Mouse (Mus musculus) embryo, embryonic 10 days (tissue): Measurements from ENCODE around the gene Tnfsf9.

Source experiments
- DNase-seq: peaks from one replicate; pipeline ENCODE4 v3.0.0-alpha.2; 2015; ENCODE audit warnings: low spot score

The Tnfsf9 gene

GRCm38 (mm10) chr17:57105181-57106034 lies at the start of gene Tnfsf9:
Gene Tnfsf9, plus strand, starts transcription at chr17:57105325.
- DNase-seq, result peak; percentile 72

DNA sequence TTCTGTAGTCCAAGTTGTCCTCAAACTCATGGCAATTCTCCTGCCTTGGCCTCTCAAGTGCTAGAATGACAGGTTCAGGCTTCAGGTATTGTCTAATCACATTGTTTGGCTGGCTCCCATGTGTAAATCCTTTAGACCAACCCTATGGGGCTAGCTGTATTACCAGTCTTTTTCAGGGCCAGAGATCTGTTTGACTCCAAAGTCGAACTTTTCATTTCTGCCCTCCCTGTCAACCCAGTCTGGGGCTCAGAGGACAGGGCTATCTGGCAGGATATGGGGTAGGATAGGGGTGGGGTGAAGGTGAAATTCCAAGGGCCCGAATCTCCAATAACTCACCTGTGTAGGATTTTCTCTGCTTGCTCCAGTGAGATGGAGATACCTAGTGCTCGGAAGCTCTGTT lies 48.9 kb upstream of the Tnfsf9 start:
- DNase-seq, result no peak

GRCm38 (mm10) chr17:57058891-57059485 lies 46.1 kb upstream of the Tnfsf9 start, which contains the start of gene Crb3:
Gene Crb3, plus strand, starts transcription at chr17:57059105.
- no peak for DNase-seq

GRCm38 (mm10) chr17:57059486-57059977 lies 45.6 kb upstream of the Tnfsf9 start, which contains the start of gene Slc25a23:
Gene Slc25a23, minus strand, starts transcription at chr17:57059863.
- DNase-seq, result peak; percentile 88

DNA sequence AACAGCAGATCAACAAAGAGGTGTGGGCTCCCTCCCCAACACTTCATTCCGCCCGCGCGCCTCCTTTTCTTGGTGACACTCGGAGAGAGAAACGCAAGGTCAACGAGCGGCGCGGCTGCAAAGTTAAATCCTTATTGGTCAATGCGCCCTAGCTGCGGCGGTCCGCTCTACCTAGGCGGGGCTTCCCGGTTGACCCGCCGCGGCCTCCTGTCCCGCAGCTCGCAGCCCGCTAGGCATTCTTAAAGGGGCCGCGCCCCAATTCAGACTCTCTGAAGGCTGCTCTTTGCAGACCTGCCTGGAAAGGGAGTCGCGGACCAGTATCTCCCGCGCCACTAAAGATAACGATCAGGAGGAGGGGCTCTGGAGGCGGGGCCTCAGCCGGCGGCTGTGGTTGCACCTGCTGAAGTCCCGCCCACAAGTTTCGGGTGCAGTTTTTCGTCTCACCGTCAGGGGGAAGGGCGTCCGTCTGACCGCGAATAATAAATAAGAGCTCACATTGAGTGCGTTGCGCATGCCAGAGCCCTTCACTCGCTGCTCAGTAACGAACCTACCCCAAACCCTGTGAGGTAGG lies 44.8 kb upstream of the Tnfsf9 start:
- DNase-seq, result peak; percentile 96

- no peak for DNase-seq
Observed at GRCm38 (mm10) chr17:57061069-57061468, 44.1 kb upstream of the Tnfsf9 start.

- DNase-seq, result peak; percentile 27
Observed at GRCm38 (mm10) chr17:57062011-57062521, 43.1 kb upstream of the Tnfsf9 start.

DNA sequence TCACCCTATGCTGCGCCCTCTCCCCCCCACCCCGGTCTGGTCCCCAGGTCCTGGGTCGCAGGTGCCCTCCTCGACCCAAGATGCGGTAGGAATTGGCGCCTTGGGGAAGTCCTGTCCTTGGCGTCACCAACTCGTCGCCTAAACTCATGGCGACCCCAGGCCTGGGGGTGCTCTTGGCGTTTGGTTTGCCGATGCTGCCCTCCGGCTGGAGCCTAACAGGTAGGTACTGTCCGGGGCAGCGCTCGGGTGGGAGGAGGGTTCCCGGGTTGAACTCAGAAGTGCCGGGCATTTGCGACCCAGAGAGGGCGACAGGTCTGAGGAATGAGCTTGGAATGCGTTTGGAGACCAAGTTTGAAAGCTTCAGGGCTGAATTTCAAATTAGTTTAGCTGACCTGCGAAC lies 42.6 kb upstream of the Tnfsf9 start:
- no peak for DNase-seq

- no peak for DNase-seq
Observed at GRCm38 (mm10) chr17:57063031-57063430, 42.1 kb upstream of the Tnfsf9 start.

GRCm38 (mm10) chr17:57066908-57067307 lies 38.2 kb upstream of the Tnfsf9 start:
- no peak for DNase-seq

- DNase-seq, result no peak
Observed at GRCm38 (mm10) chr17:57070272-57070671, 34.9 kb upstream of the Tnfsf9 start.

- peak; percentile 77 for DNase-seq
Observed at GRCm38 (mm10) chr17:57070699-57071098, 34.4 kb upstream of the Tnfsf9 start.

GRCm38 (mm10) chr17:57076916-57077315 lies 28.2 kb upstream of the Tnfsf9 start:
- no peak for DNase-seq

- no peak for DNase-seq
Observed at GRCm38 (mm10) chr17:57078336-57078735, 26.8 kb upstream of the Tnfsf9 start, which contains the start of gene Dennd1c. Gene Dennd1c, minus strand, starts transcription at chr17:57078514.

DNA sequence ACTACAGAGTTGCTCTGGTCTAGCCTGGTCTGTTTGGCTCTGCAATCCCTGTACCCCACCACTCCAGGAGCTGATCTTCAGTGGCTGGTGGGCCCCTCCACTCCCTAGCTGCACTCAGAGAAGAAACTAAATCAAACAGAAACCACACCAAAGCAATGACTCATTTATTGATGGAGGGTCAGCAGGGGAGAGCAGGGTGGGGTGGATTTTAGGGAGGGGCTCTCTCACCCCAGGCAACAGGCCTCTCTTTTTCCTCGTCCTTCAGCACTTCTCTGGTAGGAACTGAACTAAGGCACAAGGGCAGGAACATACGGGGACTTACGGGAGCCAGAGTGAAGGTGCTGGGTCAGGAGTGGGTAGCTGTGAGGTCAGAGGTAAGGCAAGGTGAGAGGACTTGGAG lies 25.2 kb upstream of the Tnfsf9 start:
- no peak for DNase-seq

GRCm38 (mm10) chr17:57081234-57081842 lies 23.8 kb upstream of the Tnfsf9 start:
- DNase-seq, result no peak

DNA sequence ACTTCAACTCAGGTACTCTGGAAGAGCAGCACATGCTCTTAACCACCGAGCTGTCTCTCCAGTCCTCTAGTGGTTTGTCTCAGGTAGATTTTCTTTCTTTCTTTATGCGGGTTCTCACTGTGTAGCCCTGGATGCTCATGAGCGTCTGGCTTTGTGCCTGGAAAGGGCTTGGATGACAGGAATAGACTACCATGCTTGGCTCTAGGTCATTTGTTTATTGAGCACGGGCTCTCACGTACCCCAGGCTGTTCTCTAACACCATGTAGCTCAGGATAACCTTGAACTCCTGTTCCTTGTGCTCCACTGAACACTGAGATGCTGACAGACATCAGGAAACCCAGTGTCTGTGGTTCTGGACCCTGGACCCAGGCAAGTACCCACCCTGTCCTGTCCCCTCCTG lies 22.6 kb upstream of the Tnfsf9 start:
- DNase-seq, result no peak

DNA sequence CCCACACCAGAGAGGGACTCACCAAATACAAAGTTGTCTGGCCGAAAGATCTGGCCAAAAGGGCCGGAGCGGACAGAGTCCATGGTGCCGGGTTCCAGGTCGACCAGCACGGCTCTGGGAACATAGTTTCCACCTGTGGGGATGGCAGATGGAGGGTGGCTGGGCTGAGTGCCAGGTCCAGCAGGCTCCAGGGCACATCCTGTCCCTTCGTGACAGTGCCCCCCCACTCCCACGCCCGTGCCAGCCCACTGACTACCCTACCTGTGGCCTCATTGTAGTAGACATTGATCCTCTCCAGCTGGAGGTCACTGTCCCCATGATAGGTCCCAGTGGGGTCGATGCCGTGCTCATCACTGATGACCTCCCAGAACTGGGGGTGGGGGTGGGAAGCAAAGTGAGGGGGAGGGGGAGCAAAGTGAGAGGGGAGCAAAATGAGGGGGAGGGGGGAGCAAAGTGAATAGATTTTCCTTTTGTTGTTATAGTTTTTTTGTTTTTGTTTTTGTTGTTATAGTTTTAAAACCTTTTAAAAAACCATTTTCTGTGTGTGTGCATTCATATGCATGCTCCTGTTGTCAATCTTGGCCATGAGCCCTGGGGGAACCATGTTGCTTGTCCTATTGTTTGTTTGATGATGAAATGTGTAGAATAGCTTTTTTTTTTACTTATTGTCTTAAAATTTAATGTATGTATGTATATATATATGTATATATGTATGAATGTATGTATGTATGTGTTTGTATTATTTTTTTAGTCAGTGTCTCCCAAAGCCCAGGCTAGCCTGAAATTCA lies 19.0 kb upstream of the Tnfsf9 start:
- DNase-seq, result no peak

DNA sequence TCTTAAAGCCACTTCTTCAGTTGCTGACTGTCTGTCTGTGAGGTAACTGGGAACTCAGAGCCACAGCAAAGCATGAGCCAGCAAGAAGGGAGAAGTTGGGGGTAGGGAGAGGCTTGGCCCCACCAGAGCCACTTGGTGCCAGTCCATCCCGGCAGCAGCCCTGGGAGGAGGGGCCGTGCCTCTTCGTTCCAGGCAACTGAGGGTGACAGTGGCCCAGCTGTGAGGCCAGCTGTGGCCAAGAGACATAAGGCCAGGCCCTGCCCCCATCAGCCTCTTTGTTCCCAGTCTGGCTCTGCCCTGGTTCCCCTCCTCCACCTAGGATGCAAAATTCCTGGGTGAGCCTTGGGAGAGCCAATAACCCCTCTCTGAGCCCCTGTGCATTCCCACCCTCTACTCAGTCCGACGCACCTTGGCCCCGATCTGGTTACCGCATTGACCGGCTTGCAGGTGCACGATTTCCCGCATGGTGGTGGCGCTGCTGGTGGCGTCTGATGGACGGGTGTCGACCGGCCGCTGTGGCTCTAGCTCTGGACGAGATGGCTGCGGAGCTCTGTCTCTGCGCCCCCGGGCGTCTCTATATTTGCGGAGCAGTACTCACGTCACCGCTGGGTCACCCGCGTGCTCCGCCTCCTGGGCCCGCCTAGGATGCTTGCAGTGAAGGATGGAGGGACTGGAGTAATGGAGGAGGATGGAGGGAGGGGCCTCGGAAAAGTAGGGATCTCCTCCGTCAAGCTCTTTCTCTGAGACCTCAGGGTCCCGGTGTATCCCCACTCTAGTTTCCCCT lies 17.9 kb upstream of the Tnfsf9 start, which contains the start of gene Tubb4a:
TSS of gene Tubb4a (minus strand) at position 734 of the 784 bp plus-strand sequence.
- DNase-seq, result peak; percentile 54

- no peak for DNase-seq
Observed at GRCm38 (mm10) chr17:57094222-57094621, 10.9 kb upstream of the Tnfsf9 start.
